Mouse (Mus musculus) lung, postnatal 0 days (tissue): Measurements from ENCODE around the gene Rgs7.

ENCODE experiments used
- CTCF ChIP-seq: IDR thresholded peaks from 2 replicates; pipeline ENCODE4 v1.5.1; 2016; ENCODE audit warnings: antibody characterized with exemption, mild to moderate bottlenecking
- EP300 ChIP-seq: IDR thresholded peaks from 2 replicates; pipeline ENCODE4 v1.6.1; 2016; ENCODE audit warnings: antibody characterized with exemption, mild to moderate bottlenecking, control low read depth

- TF ChIP-seq CTCF (no peak), EP300 (no peak)
Observed at GRCm38 (mm10) chr1:175473060-175473459, 19.2 kb downstream of the Rgs7 start.
